Mouse (Mus musculus): ENCODE measurements around the gene Zkscan16.

DNA sequence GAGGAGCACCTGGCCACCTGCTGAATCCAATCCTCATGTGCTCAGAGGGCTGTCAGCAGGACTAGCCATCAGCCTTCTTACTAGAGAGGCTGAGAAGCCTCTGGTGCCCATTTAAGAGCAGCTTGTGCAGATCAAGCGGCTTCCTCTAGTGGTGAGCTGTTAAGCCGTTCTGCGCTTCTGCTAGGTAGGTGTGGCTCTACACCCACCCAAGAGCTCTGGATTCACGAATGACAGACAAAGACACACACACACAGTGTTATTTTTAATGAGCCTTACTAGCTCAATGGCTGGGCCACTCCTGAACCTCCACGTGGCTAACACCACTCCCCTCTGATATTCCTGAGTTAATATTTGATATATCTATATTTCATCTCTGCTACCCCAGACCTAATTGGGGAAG is 17.8 kb upstream of the Zkscan16 start:
- TF ChIP-seq CTCF (IDR thresholded peaks at IDR 0.05; ENCODE audit: low read depth) (no peak), EP300 (IDR thresholded peaks at IDR 0.05; ENCODE audit: low read depth) (no peak)
